In genomic region chr6:8948131-8948470, GRCm38 (mm10) we compare ENCODE assay signal across 8 mouse cellular contexts. TPM values are rescaled to one million over a fixed set of nuclear protein-coding genes. Genes with fewer than 3 reads are reported as not detected.
DNase-seq lines count a peak whose midpoint lies in the region; ATAC-seq and TF ChIP-seq lines count a peak whose summit lies in the region.

Nxph1 (plus strand) TSS chr6:8948431.

- no peak for TF ChIP-seq CTCF in olfactory bulb, adult 2 months (IDR thresholded peaks at IDR 0.05; ENCODE audit: insufficient read depth, low read depth, low read length)

- peak within 1 kb of the TSS; percentile 36 for H3K4me2 ChIP-seq in lung, embryonic 15.5 days
- H3K4me2 ChIP-seq in forebrain, embryonic 16.5 days (ENCODE audit: low read length): peak within 1 kb of the TSS; percentile 80

- H3K4me3 ChIP-seq in lung, embryonic 15.5 days: peak within 1 kb of the TSS; percentile 10; the same call in 1 of the 2 replicates
- H3K4me3 ChIP-seq in forebrain, embryonic 16.5 days (replicated peaks; ENCODE audit: low read length): peak within 1 kb of the TSS; percentile 55
- peak within 1 kb of the TSS; percentile 75 for H3K4me3 ChIP-seq in olfactory bulb, adult 2 months (ENCODE audit: insufficient read depth, low read depth, low read length)

- peaks cover 66% of the 10 kb centered on the region for H3K27me3 ChIP-seq in lung, embryonic 15.5 days
- peaks cover 30% of the 10 kb centered on the region for H3K27me3 ChIP-seq in forebrain, embryonic 16.5 days (replicated peaks; ENCODE audit: control insufficient read depth, insufficient read depth, low read length)

- DNase-seq in lung, postnatal 14 days: no peak
- DNase-seq in left cerebral cortex, postnatal 25 days (ENCODE audit: low spot score in 2 of 2): no peak
- DNase-seq in kidney, adult 11 months: no peak
- DNase-seq in adipocyte (ENCODE audit: low spot score): no peak

- no peak for TF ChIP-seq POLR2A in olfactory bulb, adult 2 months (IDR thresholded peaks at IDR 0.05; ENCODE audit: insufficient read depth, low read depth, low read length)

- intact Hi-C loops in left cerebral cortex, postnatal 25 days (cut with DNase I): no loop called here

- 4% methylated on average over 16 of the region's 16 CpGs for WGBS in lung, embryonic 15.5 days
- 1% methylated on average over 16 of the region's 16 CpGs for WGBS in forebrain, embryonic 16.5 days
- WGBS in olfactory bulb, adult 2 months: 5% methylated on average over 16 of the region's 16 CpGs

- H3K36me3 ChIP-seq in lung, embryonic 15.5 days: no peaks in the 10 kb centered on the region
- H3K36me3 ChIP-seq in forebrain, embryonic 16.5 days (ENCODE audit: control insufficient read depth, insufficient read depth): no peaks in the 10 kb centered on the region

- H3K4me1 ChIP-seq in lung, embryonic 15.5 days: no peaks in the 10 kb centered on the region
- peaks cover 40% of the 10 kb centered on the region for H3K4me1 ChIP-seq in forebrain, embryonic 16.5 days (replicated peaks; ENCODE audit: control insufficient read depth, insufficient read depth, low read length)
- peaks cover 11% of the 10 kb centered on the region; the same call in 1 of the 2 replicates for H3K4me1 ChIP-seq in olfactory bulb, adult 2 months (ENCODE audit: control insufficient read depth, insufficient read depth, low read length)

- no peak for ATAC-seq in lung, embryonic 15.5 days (ENCODE audit: borderline replicate concordance, extremely low read depth, low FRiP score, low TSS enrichment)
- peak; percentile 5; the same call in 1 of the 2 replicates for ATAC-seq in forebrain, embryonic 16.5 days
- ATAC-seq in erythroid progenitor cell, adult 5-6 weeks (replicated peaks; ENCODE audit: low FRiP score, poor library complexity, severe bottlenecking): no peak

- H3K9me3 ChIP-seq in lung, embryonic 15.5 days: no peaks in the 10 kb centered on the region
- H3K9me3 ChIP-seq in forebrain, embryonic 16.5 days (ENCODE audit: control insufficient read depth, low read length): no peaks in the 10 kb centered on the region

- H3K9ac ChIP-seq in lung, embryonic 15.5 days: no peak within 1 kb of the TSS
- H3K9ac ChIP-seq in forebrain, embryonic 16.5 days (replicated peaks; ENCODE audit: low read depth, low read length): peak within 1 kb of the TSS; percentile 59

- H3K27ac ChIP-seq in lung, embryonic 15.5 days: no peak within 1 kb of the TSS
- H3K27ac ChIP-seq in forebrain, embryonic 16.5 days (ENCODE audit: low read length): peak within 1 kb of the TSS; percentile 70
- peak within 1 kb of the TSS; percentile 49 for H3K27ac ChIP-seq in olfactory bulb, adult 2 months (ENCODE audit: insufficient read depth, low read depth, low read length)

RNA-seq across cellular contexts. Expression of gene Nxph1, which starts in this region (rescaled TPM):
- polyA plus RNA-seq in lung, embryonic 15.5 days (2015; fragmentation: Nextera tagmentation; extraction: Ambion mirVana): 0.11 and 0.17 TPM in 2 replicates
- polyA plus RNA-seq in forebrain, embryonic 16.5 days (2015; fragmentation: Nextera tagmentation; extraction: Ambion mirVana): 46.7 and 47.6 TPM in 2 replicates
- total RNA-seq in left cerebral cortex, postnatal 25 days (2021): 10 to 100 TPM; 39.6 to 43.0 TPM
- not detected in 2 replicates for polyA plus RNA-seq in olfactory bulb, adult 2 months (2012; ENCODE audit: insufficient read depth, insufficient read length, low replicate concordance, missing spikeins)
- not detected in 2 replicates for total RNA-seq in erythroid progenitor cell, adult 5-6 weeks (2015; ENCODE audit: low replicate concordance)
- total RNA-seq in erythroid progenitor cell, adult 5-6 weeks (2017; ENCODE audit: low replicate concordance): not detected in 2 replicates

Comparison
In these comparisons a context has a peak if more than half of its experiments do, and no peak if none do; other contexts are left out.
1. RNA of gene Nxph1 (total RNA-seq): 39.6 to 43.0 TPM in left cerebral cortex, postnatal 25 days; not detected in erythroid progenitor cell, adult 5-6 weeks; every median in the first group is over 10 times any median in the second.
2. RNA of gene Nxph1 (polyA plus RNA-seq): 46.7 to 47.6 TPM in forebrain, embryonic 16.5 days and not detected in olfactory bulb, adult 2 months; 0.11 to 0.17 TPM in lung, embryonic 15.5 days; every median in the first group is over 10 times any median in the second.
3. H3K4me3 ChIP-seq: peak in every context shown above with its lines; median percentile 75 in olfactory bulb, adult 2 months; 55 in forebrain, embryonic 16.5 days; 10 in lung, embryonic 15.5 days.